Mouse (Mus musculus) kidney, embryonic 16.5 days (tissue): ENCODE data around the gene Krt84. TPM values are rescaled to one million over a fixed set of nuclear protein-coding genes. Genes with fewer than 3 reads are reported as not detected.
A peak's percentile ranks its signal among the peaks of the same experiment; 100 is the strongest.

ENCODE experiments used
- ATAC-seq: fragments of 200-750 bp; cut with Nextera tagmentation; 2 replicates; pipeline ENCODE4 v1.8.0; 2017; ENCODE audit warnings: moderate TSS enrichment; ENCODE audit not compliant: low FRiP score, low TSS enrichment
- H3K27ac ChIP-seq: fragments of 300-500 bp; sonication (generic); 2 replicates; pipeline ENCODE4 v1.5.1; 2014; ENCODE audit warnings: low read length
- H3K27me3 ChIP-seq: fragments of 300-500 bp; sonication (generic); 2 replicates; pipeline ENCODE4 v1.6.1; 2014; ENCODE audit warnings: low read length, control low read depth, mixed read lengths; ENCODE audit not compliant: insufficient read depth
- H3K36me3 ChIP-seq: fragments of 300-500 bp; sonication (generic); 2 replicates; pipeline ENCODE4 v1.6.1; 2014; ENCODE audit warnings: low read length, control low read depth, mixed read lengths; ENCODE audit not compliant: insufficient read depth
- H3K4me1 ChIP-seq: fragments of 300-500 bp; sonication (generic); 2 replicates; pipeline ENCODE4 v1.6.1; 2014; ENCODE audit warnings: low read length, control low read depth, mixed read lengths; ENCODE audit not compliant: insufficient read depth
- H3K4me2 ChIP-seq: fragments of 300-500 bp; sonication (generic); replicated peaks from 2 replicates; pipeline ENCODE4 v1.6.1; 2014; ENCODE audit warnings: low read depth, low read length
- H3K4me3 ChIP-seq: fragments of 300-500 bp; sonication (generic); 2 replicates; pipeline ENCODE4 v1.5.1; 2014; ENCODE audit warnings: mild to moderate bottlenecking, low read length
- H3K9ac ChIP-seq: fragments of 300-500 bp; sonication (generic); replicated peaks from 2 replicates; pipeline ENCODE4 v1.6.1; 2014; ENCODE audit warnings: low read length
- H3K9me3 ChIP-seq: fragments of 300-500 bp; sonication (generic); 2 replicates; pipeline ENCODE4 v1.6.1; 2016; ENCODE audit warnings: low read length, control low read depth
- WGBS: fragments of 180-500 bp; shearing (Covaris S2); extraction: QIAGEN DNeasy Blood & Tissue Kit; methylation state at CpG from one replicate; pipeline ENCODE4 v1.1.7; 2014; 5-methylcytosine and 5-hydroxymethylcytosine counted together
- polyA plus RNA-seq: library from polyadenylated mRNA; unstranded; fragments of >200 nt; fragmentation: Nextera tagmentation; extraction: Ambion mirVana; gene quantifications from 2 replicates; pipeline ENCODE4 v1.2.1, GENCODE M21; 2015

Krt84 gene
- polyA plus RNA-seq, 1 experiment from 2014 or later: not detected

DNA sequence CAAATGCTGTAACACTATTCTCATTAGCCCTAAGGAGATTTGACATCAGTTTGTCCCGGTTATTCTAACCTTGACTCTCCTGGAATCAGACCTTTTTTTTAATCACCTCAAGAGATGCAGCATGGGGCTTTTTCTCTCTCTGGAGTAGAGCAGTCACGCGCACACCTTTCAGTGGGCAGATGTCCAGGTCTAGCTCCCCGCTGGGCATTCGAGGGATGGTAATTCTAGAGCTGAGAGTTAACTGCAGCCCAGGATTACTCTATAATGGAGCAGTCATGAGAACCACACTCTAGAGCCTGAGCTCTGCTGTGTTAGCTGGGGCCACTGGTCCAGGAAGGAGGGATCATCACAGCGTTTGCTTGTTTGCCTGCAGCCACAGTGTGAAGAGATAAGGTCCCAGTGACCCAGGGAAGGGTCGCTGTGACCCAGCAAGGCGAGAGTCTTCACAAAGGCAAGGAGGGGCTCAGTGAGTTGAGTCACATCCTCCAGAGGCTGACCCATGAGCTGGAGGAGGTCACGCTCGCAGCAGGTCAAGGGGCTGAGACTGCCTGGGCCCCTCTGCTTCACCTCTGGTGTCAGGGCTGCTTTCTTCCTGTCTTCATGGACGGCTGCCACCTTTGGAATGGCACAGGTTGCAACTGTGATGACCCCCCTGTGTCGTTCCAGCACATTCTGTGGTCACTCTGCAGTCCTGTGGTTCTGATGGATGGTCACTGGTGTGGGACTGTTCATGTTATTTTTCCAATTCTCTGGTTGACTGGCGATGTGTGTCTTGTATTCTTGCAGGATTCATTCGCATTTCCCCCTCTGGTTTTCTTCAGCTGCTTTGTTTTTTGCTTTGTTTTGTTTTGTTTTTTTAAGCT lies 25.5 kb downstream of the Krt84 start:
- no peaks in the 10 kb centered on the region for H3K27me3 ChIP-seq
- H3K27ac ChIP-seq: no peak overlapping the region
- 27% methylated on average over 14 of the region's 14 CpGs for WGBS
- no peak overlapping the region for H3K9ac ChIP-seq
- H3K4me1 ChIP-seq: peaks cover 8% of the 10 kb centered on the region
- H3K9me3 ChIP-seq: no peaks in the 10 kb centered on the region
- no peak overlapping the region for H3K4me3 ChIP-seq
- ATAC-seq: peak; percentile 46; the same call in 1 of the 2 replicates
- no peak overlapping the region for H3K4me2 ChIP-seq
- no peaks in the 10 kb centered on the region for H3K36me3 ChIP-seq

DNA sequence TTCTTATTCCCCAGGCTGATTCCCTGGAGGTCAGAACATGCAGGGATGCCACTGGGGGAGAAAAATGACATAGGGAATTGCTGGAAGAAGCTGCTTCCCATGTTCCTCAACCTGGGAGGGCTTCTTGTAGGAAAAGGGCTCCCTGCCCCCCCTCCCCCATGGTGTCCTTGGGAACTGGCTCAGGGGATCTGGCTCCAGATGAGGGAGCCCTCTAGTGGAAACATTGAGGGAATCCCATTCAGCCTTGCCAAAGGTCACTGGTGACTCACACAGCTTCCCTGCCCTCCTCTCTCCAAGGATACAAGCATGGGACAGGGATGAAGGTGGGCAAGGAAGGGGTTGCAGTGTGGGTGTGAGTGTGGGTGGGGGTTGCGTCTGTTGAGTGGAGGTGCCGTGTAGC lies 35.4 kb downstream of the Krt84 start:
- 75% methylated on average over 2 of the region's 2 CpGs for WGBS
- Histone ChIP-seq H3K9ac (no peak overlapping the region), H3K36me3 (no peaks in the 10 kb centered on the region), H3K4me2 (no peak overlapping the region), H3K4me1 (peaks cover 7% of the 10 kb centered on the region; the same call in 1 of the 2 replicates), H3K9me3 (no peaks in the 10 kb centered on the region), H3K27ac (no peak overlapping the region), H3K27me3 (no peaks in the 10 kb centered on the region), H3K4me3 (no peak overlapping the region)
- ATAC-seq: no peak

DNA sequence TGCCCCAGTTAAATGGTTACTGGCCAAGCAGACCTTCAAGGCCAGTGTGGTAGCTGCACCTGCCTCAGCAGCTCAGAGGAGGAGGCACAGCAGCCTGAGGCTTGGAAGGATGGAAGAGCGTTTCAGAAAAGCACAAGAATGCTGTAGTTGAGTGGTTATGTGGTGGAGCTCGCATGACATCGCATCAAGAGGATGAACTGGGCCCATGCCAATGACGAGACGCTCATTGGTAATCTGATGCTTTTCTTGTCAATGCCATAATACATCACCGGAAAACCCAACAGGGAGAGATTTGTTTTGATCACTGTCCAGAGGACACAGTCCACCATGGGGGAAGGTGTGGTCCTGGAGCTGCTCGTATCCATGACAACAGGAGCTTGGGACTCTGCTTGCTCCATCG lies 37.4 kb downstream of the Krt84 start:
- Histone ChIP-seq H3K36me3 (no peaks in the 10 kb centered on the region), H3K27ac (no peak overlapping the region), H3K27me3 (no peaks in the 10 kb centered on the region), H3K4me2 (no peak overlapping the region), H3K4me1 (peaks cover 7% of the 10 kb centered on the region; the same call in 1 of the 2 replicates), H3K9ac (no peak overlapping the region), H3K4me3 (no peak overlapping the region), H3K9me3 (no peaks in the 10 kb centered on the region)
- ATAC-seq: no peak
- 70% methylated on average over 8 of the region's 8 CpGs for WGBS

DNA sequence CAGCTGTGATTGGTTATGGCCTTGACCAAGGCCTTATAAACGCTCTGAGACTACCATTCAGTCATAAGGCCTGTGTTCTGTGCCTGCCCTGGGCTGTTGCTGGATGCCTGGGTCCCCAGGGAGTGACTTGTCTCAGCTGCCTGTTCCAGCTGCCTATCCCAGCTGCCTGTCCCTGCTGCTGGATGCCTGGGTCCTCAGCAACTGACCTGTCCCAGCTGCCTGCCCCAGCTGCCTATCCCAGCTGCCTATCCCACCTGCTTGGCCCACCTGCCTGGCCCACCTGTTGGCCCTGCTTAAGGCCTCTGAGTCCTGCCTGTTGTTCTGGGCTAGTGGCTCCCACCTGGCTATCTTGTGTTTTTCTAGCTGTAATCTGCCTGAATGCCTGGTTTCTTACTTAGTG lies 38.4 kb downstream of the Krt84 start:
- WGBS: 46% methylated on average over 1 of the region's 1 CpGs
- H3K9ac ChIP-seq: no peak overlapping the region
- H3K9me3 ChIP-seq: no peaks in the 10 kb centered on the region
- H3K36me3 ChIP-seq: no peaks in the 10 kb centered on the region
- peaks cover 7% of the 10 kb centered on the region; the same call in 1 of the 2 replicates for H3K4me1 ChIP-seq
- H3K4me2 ChIP-seq: no peak overlapping the region
- H3K27me3 ChIP-seq: no peaks in the 10 kb centered on the region
- no peak for ATAC-seq
- H3K4me3 ChIP-seq: no peak overlapping the region
- H3K27ac ChIP-seq: no peak overlapping the region

DNA sequence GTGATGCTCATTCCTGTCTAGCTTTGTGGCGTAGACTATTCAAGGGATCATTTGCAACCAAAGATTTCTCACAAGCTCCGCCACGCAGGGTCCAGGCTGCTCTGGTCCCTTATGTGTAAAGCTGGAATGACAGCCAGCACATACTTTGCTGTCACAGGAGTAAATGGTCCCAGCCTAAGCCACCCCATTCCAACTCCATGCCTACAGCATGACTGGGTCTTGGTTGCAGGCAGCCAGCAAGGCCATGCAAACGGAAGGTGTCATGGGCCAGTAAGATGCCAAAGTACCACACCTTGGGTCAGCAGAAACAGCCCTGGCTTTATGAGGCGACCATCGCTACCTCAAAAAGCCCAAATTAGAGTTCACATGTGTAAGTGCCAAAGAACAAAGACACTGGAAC lies 38.9 kb downstream of the Krt84 start:
- no peaks in the 10 kb centered on the region for H3K9me3 ChIP-seq
- no peak overlapping the region for H3K4me2 ChIP-seq
- 93% methylated on average over 6 of the region's 6 CpGs for WGBS
- no peak overlapping the region for H3K4me3 ChIP-seq
- ATAC-seq: no peak
- H3K27ac ChIP-seq: no peak overlapping the region
- no peak overlapping the region for H3K9ac ChIP-seq
- H3K4me1 ChIP-seq: peaks cover 7% of the 10 kb centered on the region; the same call in 1 of the 2 replicates
- no peaks in the 10 kb centered on the region for H3K27me3 ChIP-seq
- no peaks in the 10 kb centered on the region for H3K36me3 ChIP-seq

- WGBS: 19% methylated on average over 8 of the region's 8 CpGs
- Histone ChIP-seq H3K4me3 (no peak overlapping the region), H3K4me1 (peaks cover 7% of the 10 kb centered on the region; the same call in 1 of the 2 replicates), H3K9me3 (no peaks in the 10 kb centered on the region), H3K27me3 (no peaks in the 10 kb centered on the region), H3K4me2 (no peak overlapping the region), H3K36me3 (no peaks in the 10 kb centered on the region), H3K27ac (no peak overlapping the region), H3K9ac (no peak overlapping the region)
- no peak for ATAC-seq
Measured at GRCm38 (mm10) chr15:101492718-101493117, 39.9 kb downstream of the Krt84 start.

GRCm38 (mm10) chr15:101491431-101491830 lies 41.2 kb downstream of the Krt84 start, which contains the start of gene Krt83:
Gene Krt83, minus strand, starts transcription at chr15:101491512.
- no peak for ATAC-seq
- H3K9ac ChIP-seq: no peak within 1 kb of the TSS
- WGBS: 51% methylated on average over 6 of the region's 6 CpGs
- no peaks in the 10 kb centered on the region for H3K9me3 ChIP-seq
- H3K4me2 ChIP-seq: no peak within 1 kb of the TSS
- H3K4me1 ChIP-seq: peaks cover 7% of the 10 kb centered on the region; the same call in 1 of the 2 replicates
- H3K4me3 ChIP-seq: no peak within 1 kb of the TSS
- no peaks in the 10 kb centered on the region for H3K27me3 ChIP-seq
- H3K36me3 ChIP-seq: no peaks in the 10 kb centered on the region
- H3K27ac ChIP-seq: no peak within 1 kb of the TSS

GRCm38 (mm10) chr15:101485911-101486635 lies 46.5 kb downstream of the Krt84 start:
- Histone ChIP-seq H3K9me3 (no peaks in the 10 kb centered on the region), H3K27ac (no peak overlapping the region), H3K9ac (no peak overlapping the region), H3K36me3 (no peaks in the 10 kb centered on the region), H3K27me3 (no peaks in the 10 kb centered on the region), H3K4me2 (no peak overlapping the region), H3K4me3 (no peak overlapping the region), H3K4me1 (peaks cover 4% of the 10 kb centered on the region; the same call in 1 of the 2 replicates)
- no peak for ATAC-seq
- 73% methylated on average over 11 of the region's 11 CpGs for whole genome bisulfite sequencing

DNA sequence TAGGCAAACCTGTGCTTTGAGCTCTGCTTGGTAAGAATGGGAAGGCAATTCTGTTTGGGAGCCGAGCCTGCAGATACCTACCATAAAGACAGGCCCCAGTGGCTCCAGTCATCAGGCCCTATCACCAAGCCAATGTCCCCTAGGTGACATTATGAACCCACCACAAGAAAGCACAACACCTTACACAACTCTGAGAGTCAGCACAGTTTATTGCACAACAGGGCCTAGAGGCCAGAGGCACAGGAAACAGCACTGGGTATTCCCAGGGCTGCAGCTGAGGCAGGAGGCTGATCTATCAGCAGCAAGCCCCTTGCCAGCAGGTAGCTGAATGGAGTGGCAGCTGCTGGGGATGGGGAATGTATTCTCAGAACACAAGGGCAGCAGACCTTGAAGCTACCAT lies 47.7 kb downstream of the Krt84 start:
- Histone ChIP-seq H3K27ac (no peak overlapping the region), H3K9me3 (no peaks in the 10 kb centered on the region), H3K36me3 (no peaks in the 10 kb centered on the region), H3K27me3 (no peaks in the 10 kb centered on the region), H3K9ac (no peak overlapping the region), H3K4me3 (no peak overlapping the region), H3K4me1 (peaks cover 4% of the 10 kb centered on the region; the same call in 1 of the 2 replicates), H3K4me2 (no peak overlapping the region)
- WGBS: 47% methylated on average over 1 of the region's 1 CpGs
- ATAC-seq: no peak
